Mouse (Mus musculus): ENCODE data around the gene Gata1. TPM values are rescaled to one million over a fixed set of nuclear protein-coding genes. Genes with fewer than 3 reads are reported as not detected.

Gene Gata1
- polyA plus RNA-seq, 1 experiment from 2014 or later, result 2.8 TPM

GRCm38 (mm10) chrX:7958868-7959267 is 19.0 kb downstream of the Gata1 start:
- no peak for ATAC-seq (ENCODE audit: extremely low read depth, insufficient number of reproducible peaks, low FRiP score, low TSS enrichment)
- Histone ChIP-seq H3K36me3 (no peaks in the 10 kb centered on the region), H3K27ac (replicated peaks) (no peak overlapping the region), H3K4me3 (no peak overlapping the region), H3K4me2 (no peak overlapping the region), H3K9ac (no peak overlapping the region), H3K4me1 (no peaks in the 10 kb centered on the region), H3K27me3 (replicated peaks) (no peaks in the 10 kb centered on the region), H3K9me3 (no peaks in the 10 kb centered on the region)
- 86% methylated on average over 9 of the region's 9 CpGs for WGBS

GRCm38 (mm10) chrX:7950091-7950490 is 27.8 kb downstream of the Gata1 start:
- WGBS, result 81% methylated on average over 7 of the region's 7 CpGs
- no peaks in the 10 kb centered on the region for H3K9me3 ChIP-seq
- H3K27me3 ChIP-seq (replicated peaks), result no peaks in the 10 kb centered on the region
- H3K4me1 ChIP-seq, result peaks cover 4% of the 10 kb centered on the region
- H3K27ac ChIP-seq (replicated peaks), result no peak overlapping the region
- H3K36me3 ChIP-seq, result 0 out of 2 replicates have a peak, but pooled peaks cover 4% of the 10 kb centered on the region
- no peak for ATAC-seq (ENCODE audit: extremely low read depth, insufficient number of reproducible peaks, low FRiP score, low TSS enrichment)
- H3K4me3 ChIP-seq, result no peak overlapping the region
- no peak overlapping the region for H3K4me2 ChIP-seq
- H3K9ac ChIP-seq, result no peak overlapping the region

DNA sequence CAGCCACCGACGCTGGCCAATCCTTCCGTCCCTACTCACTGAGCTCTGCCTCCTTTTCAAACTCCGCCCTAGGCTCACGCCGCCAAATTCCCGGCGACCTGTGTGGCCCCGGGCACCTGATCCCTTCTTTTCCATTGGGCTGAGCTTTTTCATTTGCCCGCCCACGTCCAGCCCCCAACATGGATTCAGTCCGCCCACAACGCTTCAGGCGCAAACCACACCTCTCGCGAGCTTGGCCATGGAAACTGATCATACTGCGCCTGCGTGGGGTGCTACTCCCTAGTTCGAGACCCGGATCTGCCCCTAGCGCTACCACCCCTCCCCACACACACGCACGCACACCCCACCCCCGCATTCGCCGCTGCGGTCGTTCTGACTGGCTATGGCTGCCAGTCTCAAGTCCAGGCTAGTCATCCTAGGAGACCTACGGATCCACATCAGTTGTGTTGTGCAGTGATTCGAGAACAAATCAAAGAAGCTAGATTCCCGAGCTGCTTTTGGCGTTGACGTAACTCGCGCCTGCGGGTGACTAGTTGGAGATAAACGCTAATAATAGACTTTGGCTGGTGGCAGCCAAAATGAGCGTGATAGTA is 29.9 kb downstream of the Gata1 start:
- Histone ChIP-seq H3K9me3 (no peaks in the 10 kb centered on the region), H3K36me3 (peaks cover 8% of the 10 kb centered on the region; the same call in 1 of the 2 replicates), H3K27ac (replicated peaks) (peak overlapping the region; percentile 67), H3K4me3 (peak overlapping the region; percentile 62), H3K9ac (peak overlapping the region; percentile 76), H3K4me1 (peaks cover 4% of the 10 kb centered on the region), H3K4me2 (peak overlapping the region; percentile 69), H3K27me3 (replicated peaks) (no peaks in the 10 kb centered on the region)
- ATAC-seq (ENCODE audit: extremely low read depth, insufficient number of reproducible peaks, low FRiP score, low TSS enrichment), result peak; percentile 96
- 9% methylated on average over 38 of the region's 38 CpGs for WGBS

DNA sequence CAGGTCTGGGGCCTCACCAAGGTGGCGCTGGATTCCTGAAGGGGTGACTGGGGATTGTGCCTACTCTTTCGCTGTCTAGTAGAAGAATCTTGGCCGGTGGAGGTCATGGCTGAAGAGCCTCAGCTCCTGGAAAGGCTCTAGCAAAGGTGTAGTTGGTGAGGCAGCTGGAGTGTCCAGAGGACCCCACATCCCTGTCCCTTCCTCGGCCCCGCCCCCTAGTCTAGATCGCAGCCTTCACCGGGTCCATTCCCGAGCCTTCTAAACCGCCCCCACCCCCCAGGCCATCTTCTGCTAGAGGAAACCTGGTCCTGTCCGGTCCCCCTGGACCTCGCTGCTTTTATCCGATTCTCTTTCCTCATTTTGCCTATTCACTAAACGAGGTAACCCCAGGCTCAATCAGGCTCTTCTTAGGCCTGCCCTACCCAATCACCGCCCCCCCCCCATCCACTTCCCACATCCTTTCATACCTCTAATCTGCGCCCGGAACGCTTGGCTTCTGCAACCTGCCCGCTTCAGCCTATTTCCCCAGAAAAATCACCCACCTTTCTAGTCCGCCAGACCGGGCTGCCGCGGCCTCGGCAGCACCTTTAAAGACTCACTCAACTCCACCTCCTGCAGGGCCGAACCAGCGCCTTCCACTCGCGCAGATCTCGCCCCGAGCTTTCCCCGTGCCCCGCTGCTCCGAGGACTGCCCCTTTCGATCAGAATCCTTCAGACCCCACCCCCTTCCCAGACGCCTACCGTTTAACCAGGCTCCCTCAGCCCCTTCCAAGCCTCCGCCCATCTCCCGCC is 30.6 kb downstream of the Gata1 start, which contains the start of gene Hdac6:
Gene Hdac6 (minus strand): TSS at position 782 of the 792 bp plus-strand sequence.
- Histone ChIP-seq H3K36me3 (peaks cover 8% of the 10 kb centered on the region; the same call in 1 of the 2 replicates), H3K9me3 (no peaks in the 10 kb centered on the region), H3K9ac (peak within 1 kb of the TSS; percentile 79), H3K4me3 (peak within 1 kb of the TSS; percentile 62), H3K27me3 (replicated peaks) (no peaks in the 10 kb centered on the region), H3K4me2 (peak within 1 kb of the TSS; percentile 69), H3K27ac (replicated peaks) (peak within 1 kb of the TSS; percentile 67), H3K4me1 (peaks cover 4% of the 10 kb centered on the region)
- WGBS, result 9% methylated on average over 36 of the region's 37 CpGs
- ATAC-seq (ENCODE audit: extremely low read depth, insufficient number of reproducible peaks, low FRiP score, low TSS enrichment), result no peak

- 83% methylated on average over 8 of the region's 8 CpGs for WGBS
- Histone ChIP-seq H3K4me2 (no peak overlapping the region), H3K4me3 (no peak overlapping the region), H3K4me1 (peaks cover 4% of the 10 kb centered on the region), H3K36me3 (peaks cover 18% of the 10 kb centered on the region), H3K9me3 (no peaks in the 10 kb centered on the region), H3K27ac (replicated peaks) (no peak overlapping the region), H3K27me3 (replicated peaks) (no peaks in the 10 kb centered on the region), H3K9ac (no peak overlapping the region)
- ATAC-seq (ENCODE audit: extremely low read depth, insufficient number of reproducible peaks, low FRiP score, low TSS enrichment), result no peak
Measured at GRCm38 (mm10) chrX:7945618-7946017, 32.3 kb downstream of the Gata1 start.

- Histone ChIP-seq H3K27me3 (replicated peaks) (no peaks in the 10 kb centered on the region), H3K27ac (replicated peaks) (no peak overlapping the region), H3K4me3 (no peak overlapping the region), H3K4me1 (no peaks in the 10 kb centered on the region), H3K9me3 (no peaks in the 10 kb centered on the region), H3K36me3 (peaks cover 62% of the 10 kb centered on the region), H3K9ac (no peak overlapping the region), H3K4me2 (no peak overlapping the region)
- no peak for ATAC-seq (ENCODE audit: extremely low read depth, insufficient number of reproducible peaks, low FRiP score, low TSS enrichment)
- 94% methylated on average over 6 of the region's 6 CpGs for WGBS
Measured at GRCm38 (mm10) chrX:7937667-7938066, 40.2 kb downstream of the Gata1 start.

DNA sequence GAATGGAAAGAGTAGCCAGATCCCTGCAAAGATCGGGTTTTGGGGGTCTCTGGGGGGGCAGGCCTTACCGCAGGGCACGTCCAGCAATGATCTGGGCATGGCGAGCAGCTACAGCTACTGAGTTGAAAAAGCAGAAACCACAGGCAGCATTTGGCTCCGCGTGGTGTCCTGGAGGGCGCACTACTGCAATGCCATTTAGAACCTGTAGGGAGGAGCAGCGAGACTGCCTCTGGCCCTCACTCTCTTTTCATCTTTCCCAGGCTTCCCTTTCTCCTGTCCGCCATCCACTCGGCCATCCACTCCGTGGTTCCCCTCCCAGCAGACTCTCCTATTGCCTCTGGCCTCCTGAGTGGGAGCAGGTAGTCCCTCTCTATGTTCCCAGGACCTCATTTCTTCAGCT is 41.0 kb downstream of the Gata1 start:
- Histone ChIP-seq H3K9ac (no peak overlapping the region), H3K27ac (replicated peaks) (no peak overlapping the region), H3K4me2 (no peak overlapping the region), H3K27me3 (replicated peaks) (no peaks in the 10 kb centered on the region), H3K9me3 (no peaks in the 10 kb centered on the region), H3K36me3 (peaks cover 66% of the 10 kb centered on the region), H3K4me3 (no peak overlapping the region), H3K4me1 (no peaks in the 10 kb centered on the region)
- no peak for ATAC-seq (ENCODE audit: extremely low read depth, insufficient number of reproducible peaks, low FRiP score, low TSS enrichment)
- WGBS, result 47% methylated on average over 11 of the region's 11 CpGs

- 14% methylated on average over 17 of the region's 19 CpGs for WGBS
- Histone ChIP-seq H3K27ac (replicated peaks) (no peak within 1 kb of the TSS), H3K9ac (no peak within 1 kb of the TSS), H3K4me2 (peak within 1 kb of the TSS; percentile 31), H3K4me1 (no peaks in the 10 kb centered on the region), H3K27me3 (replicated peaks) (peaks cover 63% of the 10 kb centered on the region), H3K9me3 (no peaks in the 10 kb centered on the region), H3K4me3 (peak within 1 kb of the TSS; percentile 14), H3K36me3 (peaks cover 32% of the 10 kb centered on the region)
- ATAC-seq (ENCODE audit: extremely low read depth, insufficient number of reproducible peaks, low FRiP score, low TSS enrichment), result no peak
Measured at GRCm38 (mm10) chrX:7928270-7928790, 49.5 kb downstream of the Gata1 start, which contains the start of gene Eras. Eras (minus strand) TSS chrX:7928607.

DNA sequence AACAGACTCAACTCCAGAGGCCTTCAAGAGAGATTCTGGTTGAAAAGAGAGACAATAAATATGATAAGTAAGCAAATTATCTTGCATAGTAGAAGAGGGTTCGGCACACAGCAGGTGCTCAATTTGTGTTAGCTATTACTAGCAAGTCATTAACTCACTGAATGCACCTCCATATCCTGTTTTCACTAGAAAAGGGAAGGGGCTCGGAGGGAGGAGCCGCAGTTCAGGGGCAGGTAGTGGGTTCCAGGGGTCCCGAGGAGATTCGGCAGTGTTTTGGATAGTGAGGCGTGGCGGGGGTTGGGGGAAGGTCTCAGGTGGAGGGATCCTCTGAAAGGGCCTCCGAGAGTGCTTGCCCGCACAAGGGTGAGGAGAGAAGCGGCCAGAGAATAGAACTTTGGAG is 50.8 kb downstream of the Gata1 start:
- H3K4me3 ChIP-seq, result 0 out of 2 replicates have a peak overlapping the region, but pooled peaks have one; percentile 14
- H3K9me3 ChIP-seq, result no peaks in the 10 kb centered on the region
- WGBS, result 19% methylated on average over 10 of the region's 10 CpGs
- H3K27ac ChIP-seq (replicated peaks), result no peak overlapping the region
- H3K4me1 ChIP-seq, result 0 out of 2 replicates have a peak, but pooled peaks cover 8% of the 10 kb centered on the region
- peaks cover 76% of the 10 kb centered on the region for H3K27me3 ChIP-seq (replicated peaks)
- peak overlapping the region; percentile 31 for H3K4me2 ChIP-seq
- H3K36me3 ChIP-seq, result peaks cover 22% of the 10 kb centered on the region
- no peak for ATAC-seq (ENCODE audit: extremely low read depth, insufficient number of reproducible peaks, low FRiP score, low TSS enrichment)
- H3K9ac ChIP-seq, result no peak overlapping the region

DNA sequence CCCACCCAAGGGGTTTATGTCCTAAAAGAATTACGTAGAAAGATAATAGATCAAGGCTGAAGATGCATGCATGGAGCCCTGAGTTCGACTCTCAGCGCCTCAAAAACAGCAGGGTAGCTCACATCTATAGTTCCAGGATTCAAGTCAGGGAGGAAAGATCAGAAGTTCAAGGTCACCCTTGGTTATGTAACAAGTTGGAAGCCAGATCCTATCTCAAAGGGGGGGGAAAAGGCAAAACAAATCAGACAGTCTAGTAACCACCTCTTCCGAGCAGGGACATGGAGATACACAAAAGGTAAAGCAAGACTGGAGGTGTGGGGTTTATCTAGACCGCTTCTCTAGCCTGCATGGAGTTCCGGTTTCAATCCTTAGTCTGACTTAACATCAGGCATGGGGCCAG is 51.6 kb downstream of the Gata1 start:
- ATAC-seq (ENCODE audit: extremely low read depth, insufficient number of reproducible peaks, low FRiP score, low TSS enrichment), result no peak
- WGBS, result 57% methylated on average over 6 of the region's 6 CpGs

DNA sequence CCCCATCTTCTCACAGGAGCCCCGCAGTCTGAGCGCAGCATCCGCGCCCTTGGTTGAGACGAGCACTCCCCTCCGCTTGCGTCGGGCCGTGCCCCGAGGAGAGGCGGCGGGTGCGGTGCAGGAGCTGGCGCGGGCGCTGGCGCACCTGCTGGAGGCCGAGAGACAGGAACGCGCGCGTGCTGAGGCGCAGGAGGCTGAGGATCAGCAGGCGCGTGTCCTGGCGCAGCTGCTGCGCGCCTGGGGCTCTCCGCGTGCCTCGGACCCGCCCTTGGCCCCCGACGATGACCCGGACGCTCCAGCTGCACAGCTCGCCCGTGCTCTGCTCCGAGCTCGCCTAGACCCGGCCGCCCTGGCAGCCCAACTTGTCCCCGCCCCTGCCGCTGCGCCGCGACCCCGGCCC is 55.8 kb downstream of the Gata1 start:
- no peaks in the 10 kb centered on the region for H3K36me3 ChIP-seq
- H3K9ac ChIP-seq, result no peak overlapping the region
- H3K4me2 ChIP-seq, result peak overlapping the region; percentile 62
- no peaks in the 10 kb centered on the region for H3K9me3 ChIP-seq
- peaks cover 87% of the 10 kb centered on the region for H3K27me3 ChIP-seq (replicated peaks)
- 0 out of 2 replicates have a peak, but pooled peaks cover 11% of the 10 kb centered on the region for H3K4me1 ChIP-seq
- ATAC-seq (ENCODE audit: extremely low read depth, insufficient number of reproducible peaks, low FRiP score, low TSS enrichment), result no peak
- 5% methylated on average over 32 of the region's 48 CpGs for WGBS
- H3K27ac ChIP-seq (replicated peaks), result no peak overlapping the region
- H3K4me3 ChIP-seq, result peak overlapping the region; percentile 40

More for the DNA sequence above, 51.6 kb downstream of the Gata1 start:
- H3K27ac ChIP-seq (replicated peaks), result no peak overlapping the region
- H3K27me3 ChIP-seq (replicated peaks), result peaks cover 84% of the 10 kb centered on the region
- H3K36me3 ChIP-seq, result peaks cover 13% of the 10 kb centered on the region
- 0 out of 2 replicates have a peak, but pooled peaks cover 11% of the 10 kb centered on the region for H3K4me1 ChIP-seq
- no peaks in the 10 kb centered on the region for H3K9me3 ChIP-seq
- H3K4me3 ChIP-seq, result no peak overlapping the region
- no peak overlapping the region for H3K9ac ChIP-seq
- no peak overlapping the region for H3K4me2 ChIP-seq

All from heart, embryonic 13.5 days (tissue).